Mouse (Mus musculus) small intestine, adult 2 months (tissue): ENCODE data around the gene Nudt2. TPM values are rescaled to one million over a fixed set of nuclear protein-coding genes. Genes with fewer than 3 reads are reported as not detected.

Experiments used
- H3K27ac ChIP-seq: fragments of 200-500 bp; 2 replicates; pipeline ENCODE4 v1.5.1; 2012; ENCODE audit warnings: low read depth, low read length, control low read depth, inconsistent platforms; ENCODE audit not compliant: insufficient read depth
- H3K27me3 ChIP-seq: fragments of 200-500 bp; 2 replicates; pipeline ENCODE4 v1.6.1; 2012; ENCODE audit warnings: mild to moderate bottlenecking, moderate library complexity, low read length, inconsistent platforms; ENCODE audit not compliant: control insufficient read depth, insufficient read depth
- H3K36me3 ChIP-seq: fragments of 200-500 bp; 2 replicates; pipeline ENCODE4 v1.6.1; 2012; ENCODE audit warnings: mild to moderate bottlenecking, low read length, control low read depth, inconsistent platforms; ENCODE audit not compliant: control insufficient read depth, insufficient read depth
- H3K4me1 ChIP-seq: fragments of 200-500 bp; 2 replicates; pipeline ENCODE4 v1.6.1; 2012; ENCODE audit warnings: low read length, inconsistent platforms, mixed read lengths; ENCODE audit not compliant: control insufficient read depth, insufficient read depth, insufficient read length
- H3K4me3 ChIP-seq: fragments of 200-500 bp; 2 replicates; pipeline ENCODE4 v1.5.1; 2012; ENCODE audit warnings: low read depth, mild to moderate bottlenecking, control low read depth, inconsistent platforms, low read length, moderate library complexity
- CTCF ChIP-seq: fragments of 200-500 bp; IDR thresholded peaks from 2 replicates; pipeline ENCODE4 v1.5.1; 2012; ENCODE audit warnings: low read depth, mild to moderate bottlenecking, control low read depth, inconsistent platforms, low read length, moderate library complexity, mixed read lengths; ENCODE audit not compliant: insufficient replicate concordance, insufficient read length; ENCODE audit errors: extremely low read depth
- POLR2A ChIP-seq: fragments of 200-500 bp; IDR thresholded peaks from 2 replicates; pipeline ENCODE4 v1.6.1; 2012; ENCODE audit warnings: low read depth, mild to moderate bottlenecking, control low read depth, inconsistent platforms, low read length, moderate library complexity
- WGBS: fragments of 180-500 bp; shearing (Covaris S2); methylation state at CpG from one replicate; pipeline ENCODE4 v1.1.7; 2018; 5-methylcytosine and 5-hydroxymethylcytosine counted together
- polyA plus RNA-seq: library from polyadenylated mRNA; depleted of rRNA; stranded (reverse); fragments of >200 nt; gene quantifications from 2 replicates; pipeline ENCODE4 v1.2.3, GENCODE M21; 2012

The Nudt2 gene
- polyA plus RNA-seq, 1 experiment = 10.5 TPM

DNA sequence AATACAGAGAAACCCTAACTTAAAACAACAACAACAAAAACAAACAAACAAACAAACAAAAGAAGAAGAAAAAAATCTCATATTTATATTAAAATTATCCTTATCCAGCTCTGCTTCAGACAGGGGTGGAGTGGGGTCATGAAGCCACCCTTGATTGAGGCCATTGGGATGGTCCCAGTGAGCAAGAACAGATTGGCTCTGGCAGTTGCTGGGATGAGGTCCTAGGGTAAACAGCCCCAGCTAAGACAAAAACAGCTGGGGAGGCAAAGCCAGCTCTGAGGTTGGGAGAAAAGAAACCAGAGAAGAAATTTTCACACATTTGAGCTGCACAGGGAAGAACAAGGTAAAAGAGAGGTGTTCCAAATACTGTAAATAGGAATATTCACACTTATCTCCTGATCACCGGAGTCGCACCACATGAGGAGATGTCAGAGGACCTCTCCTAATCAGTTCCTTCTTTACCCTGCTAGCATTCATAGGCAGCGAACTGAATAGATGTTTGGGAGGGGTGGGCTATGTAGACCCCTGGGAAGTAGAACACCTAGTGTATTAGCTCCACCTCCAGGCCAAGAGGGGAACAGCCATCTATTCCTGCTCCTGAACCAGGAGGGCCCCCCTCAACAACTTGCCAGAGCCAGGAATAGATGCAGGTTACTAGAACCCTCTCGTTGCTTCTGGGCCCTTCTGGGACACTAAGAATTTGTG, 14.0 kb downstream of the Nudt2 start:
- Histone ChIP-seq H3K27ac (no peak overlapping the region), H3K36me3 (peaks cover 7% of the 10 kb centered on the region), H3K27me3 (no peaks in the 10 kb centered on the region), H3K4me3 (no peak overlapping the region), H3K4me1 (no peaks in the 10 kb centered on the region)
- WGBS = 82% methylated on average over 4 of the region's 4 CpGs
- no peak for TF ChIP-seq CTCF
- TF ChIP-seq POLR2A = no peak

DNA sequence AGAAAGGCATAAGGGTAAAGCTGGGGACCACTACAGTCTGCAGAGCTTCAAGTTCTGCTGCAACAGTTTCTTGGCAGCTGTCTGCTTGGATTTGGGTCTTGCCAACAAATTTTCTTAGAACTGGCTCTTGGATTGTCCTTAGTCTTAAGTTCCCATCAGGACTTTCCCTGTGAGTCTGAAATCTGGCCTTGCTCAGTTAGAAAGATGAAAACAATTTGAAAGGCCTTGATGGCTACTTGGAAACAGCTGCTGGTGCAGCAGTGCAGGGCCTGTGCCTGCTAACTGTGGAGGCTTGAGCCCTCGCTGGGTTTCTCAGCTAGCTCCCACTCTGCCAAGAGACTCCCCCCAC, 14.5 kb downstream of the Nudt2 start:
- WGBS = 75% methylated on average over 1 of the region's 1 CpGs
- Histone ChIP-seq H3K27ac (no peak overlapping the region), H3K4me3 (no peak overlapping the region)

DNA sequence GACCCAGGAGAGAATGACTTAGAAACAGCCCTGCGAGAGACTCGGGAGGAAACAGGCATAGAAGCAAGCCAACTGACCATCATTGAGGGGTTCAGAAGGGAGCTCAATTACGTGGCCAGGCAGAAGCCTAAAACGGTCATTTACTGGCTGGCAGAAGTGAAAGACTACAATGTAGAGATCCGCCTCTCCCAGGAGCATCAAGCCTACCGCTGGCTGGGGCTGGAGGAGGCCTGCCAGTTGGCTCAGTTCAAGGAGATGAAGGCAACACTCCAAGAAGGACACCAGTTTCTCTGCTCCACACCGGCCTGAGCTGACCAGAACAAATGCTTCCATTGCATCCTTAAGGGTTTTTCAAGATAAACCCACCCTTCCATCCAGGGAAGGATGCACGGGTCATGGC, 15.3 kb downstream of the Nudt2 start:
- Histone ChIP-seq H3K27me3 (no peaks in the 10 kb centered on the region), H3K4me3 (no peak overlapping the region), H3K4me1 (no peaks in the 10 kb centered on the region), H3K27ac (no peak overlapping the region), H3K36me3 (peaks cover 7% of the 10 kb centered on the region)
- 84% methylated on average over 8 of the region's 8 CpGs for WGBS
- TF ChIP-seq POLR2A (no peak), CTCF (no peak)

More for the DNA sequence above, 14.5 kb downstream of the Nudt2 start:
- no peaks in the 10 kb centered on the region for H3K27me3 ChIP-seq
- no peaks in the 10 kb centered on the region for H3K4me1 ChIP-seq
- TF ChIP-seq CTCF (no peak), POLR2A (no peak)
- H3K36me3 ChIP-seq = peaks cover 7% of the 10 kb centered on the region

DNA sequence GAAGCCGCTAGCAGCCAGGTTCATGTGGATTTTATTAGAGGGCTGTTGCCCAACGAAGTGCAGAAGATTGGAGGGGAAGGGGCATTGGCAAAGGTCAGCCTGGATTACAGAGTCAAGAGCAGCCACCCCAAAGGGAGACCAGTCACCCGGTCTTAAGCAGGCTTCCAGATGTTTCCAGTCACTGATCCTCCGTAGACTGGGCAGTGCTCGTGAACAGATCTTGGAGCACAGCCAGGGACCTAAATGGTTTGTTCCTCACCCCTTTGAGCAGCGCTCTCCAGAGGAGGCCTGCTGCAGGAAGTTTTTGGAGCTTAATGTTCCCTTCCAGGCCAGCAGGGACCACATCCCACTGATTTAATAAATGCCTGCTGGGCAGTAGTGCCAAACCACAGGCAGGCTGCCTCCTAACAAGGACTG, 16.7 kb downstream of the Nudt2 start:
- 44% methylated on average over 6 of the region's 6 CpGs for WGBS
- Histone ChIP-seq H3K4me3 (no peak overlapping the region), H3K4me1 (no peaks in the 10 kb centered on the region), H3K27me3 (no peaks in the 10 kb centered on the region), H3K36me3 (peaks cover 7% of the 10 kb centered on the region), H3K27ac (no peak overlapping the region)
- TF ChIP-seq CTCF (no peak), POLR2A (no peak)

DNA sequence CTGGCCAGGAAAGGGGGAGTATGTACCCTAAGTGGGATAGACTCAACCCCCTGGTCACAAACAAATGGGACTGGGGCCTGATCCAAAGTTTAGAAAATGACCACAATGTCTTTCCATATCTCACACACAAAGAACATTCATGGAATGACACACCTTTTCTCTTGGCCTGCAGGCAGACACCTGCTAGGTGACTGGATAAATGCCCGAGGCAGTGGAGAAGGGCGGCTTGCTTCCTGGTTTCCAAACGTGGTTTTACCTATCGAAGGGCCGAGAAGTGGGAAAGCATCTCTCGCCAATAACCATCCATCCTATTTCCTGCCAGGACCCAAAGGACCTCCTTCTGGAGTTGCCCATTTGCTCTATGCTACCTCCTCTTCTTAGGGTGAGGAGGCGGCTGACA, 28.0 kb downstream of the Nudt2 start:
- no peak for TF ChIP-seq CTCF
- TF ChIP-seq POLR2A = no peak
- WGBS = 39% methylated on average over 7 of the region's 7 CpGs
- H3K27ac ChIP-seq = peak overlapping the region; percentile 77

DNA sequence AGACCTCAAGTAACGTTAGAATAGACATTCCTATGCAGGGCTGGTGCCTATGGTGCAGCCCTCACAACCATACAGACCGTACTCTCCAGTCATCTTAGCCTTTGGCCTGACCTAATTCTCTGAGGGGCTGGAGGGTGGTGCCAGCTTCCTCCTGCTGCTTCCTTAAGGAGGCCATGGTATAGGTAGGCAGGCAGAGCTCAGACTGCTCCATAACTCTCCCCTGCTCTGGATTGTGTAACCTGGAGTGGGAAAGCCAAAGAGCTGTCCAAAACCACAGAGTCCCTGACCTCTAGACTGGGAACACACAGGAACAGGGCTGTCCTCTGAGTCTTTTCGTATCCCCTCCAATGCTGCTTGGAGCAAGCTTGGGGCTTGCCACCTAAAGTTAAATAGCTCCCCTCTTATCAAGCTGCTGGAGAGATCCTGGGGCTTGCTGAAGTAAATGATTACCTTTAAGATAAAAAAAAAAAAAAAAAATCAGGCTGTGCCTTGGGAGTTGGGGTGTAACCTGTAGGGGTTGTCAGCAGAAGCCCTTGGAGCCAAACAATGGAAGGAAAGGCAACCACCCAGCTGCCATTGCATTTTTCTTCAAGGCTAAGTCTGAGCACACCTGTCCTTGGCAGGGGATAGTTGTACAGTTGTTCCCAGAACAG, 28.6 kb downstream of the Nudt2 start:
- 25% methylated on average over 3 of the region's 3 CpGs for WGBS
- H3K27ac ChIP-seq = peak overlapping the region; percentile 77

More for the DNA sequence above, 28.0 kb downstream of the Nudt2 start:
- Histone ChIP-seq H3K4me3 (no peak overlapping the region), H3K4me1 (peaks cover 24% of the 10 kb centered on the region), H3K36me3 (peaks cover 6% of the 10 kb centered on the region), H3K27me3 (no peaks in the 10 kb centered on the region)

DNA sequence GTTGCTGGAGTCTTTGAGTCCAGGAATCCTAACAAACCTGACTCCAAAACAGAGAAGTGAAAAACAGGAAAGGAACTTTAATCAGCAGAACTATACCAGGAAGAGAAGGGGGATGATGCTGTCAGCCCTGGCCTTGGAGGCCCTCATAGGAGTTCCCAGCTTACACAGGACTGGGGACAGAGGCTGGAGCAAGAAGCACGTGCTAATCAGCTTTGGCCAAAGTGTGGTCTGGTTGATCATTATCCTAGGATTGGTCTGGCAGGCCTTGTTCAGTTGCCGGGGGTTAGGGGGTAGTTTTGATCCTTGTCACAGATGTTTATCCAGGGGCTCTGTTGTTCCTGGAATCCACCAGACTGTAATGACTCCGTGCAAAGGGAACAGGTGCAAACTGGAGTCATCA, 29.4 kb downstream of the Nudt2 start:
- Histone ChIP-seq H3K27ac (peak overlapping the region; percentile 60), H3K36me3 (peaks cover 19% of the 10 kb centered on the region), H3K4me3 (no peak overlapping the region), H3K27me3 (no peaks in the 10 kb centered on the region), H3K4me1 (peaks cover 24% of the 10 kb centered on the region)
- TF ChIP-seq CTCF (no peak), POLR2A (no peak)
- 13% methylated on average over 3 of the region's 3 CpGs for WGBS

More for the DNA sequence above, 28.6 kb downstream of the Nudt2 start:
- peaks cover 12% of the 10 kb centered on the region for H3K36me3 ChIP-seq
- TF ChIP-seq POLR2A (no peak), CTCF (no peak)
- no peak overlapping the region for H3K4me3 ChIP-seq
- peaks cover 24% of the 10 kb centered on the region for H3K4me1 ChIP-seq
- H3K27me3 ChIP-seq = no peaks in the 10 kb centered on the region

DNA sequence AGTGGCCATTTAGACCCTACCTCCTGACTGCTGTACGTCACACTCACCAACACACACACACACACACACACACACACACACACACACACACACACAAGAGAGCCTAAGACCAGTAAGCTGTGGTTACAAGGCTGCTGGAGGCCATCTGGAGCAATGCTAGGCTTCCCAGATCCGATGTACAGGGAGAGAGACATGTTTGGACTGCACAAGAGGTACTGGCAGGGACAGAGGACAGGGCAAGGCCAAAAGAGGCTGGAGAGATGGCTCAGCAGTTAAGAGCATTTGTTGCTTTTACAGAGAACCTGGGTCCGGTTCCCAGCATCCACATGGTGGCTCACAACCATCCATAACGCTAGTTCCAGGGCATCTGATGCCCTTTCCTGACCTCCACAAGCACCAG, 30.1 kb downstream of the Nudt2 start:
- peaks cover 24% of the 10 kb centered on the region for H3K4me1 ChIP-seq
- 75% methylated on average over 4 of the region's 4 CpGs for WGBS
- TF ChIP-seq CTCF (no peak), POLR2A (no peak)
- no peak overlapping the region for H3K4me3 ChIP-seq
- no peak overlapping the region for H3K27ac ChIP-seq
- peaks cover 19% of the 10 kb centered on the region for H3K36me3 ChIP-seq
- H3K27me3 ChIP-seq = no peaks in the 10 kb centered on the region
